Mouse (Mus musculus): ENCODE measurements at regions not wholly inside any gene's neighbourhood (a gene's known extent, or its start where the extent isn't known, plus 50 kb on each side); places are given as distances from the start of the nearest gene placed in this dataset.

- ATAC-seq (replicated peaks; ENCODE audit: low FRiP score, poor library complexity, severe bottlenecking): 0 out of 2 replicates have a peak, but pooled peaks have one; percentile 27
These were observed 114.9 kb upstream of the Kit start for GRCm38 (mm10) chr5:75459758-75460354.

- peak; percentile 72 for ATAC-seq (replicated peaks; ENCODE audit: low FRiP score, poor library complexity, severe bottlenecking)
These were observed 114.2 kb upstream of the Kit start for GRCm38 (mm10) chr5:75460414-75461025.

GRCm38 (mm10) chr5:75461368-75461767 is 113.3 kb upstream of the Kit start:
- no peak for ATAC-seq (replicated peaks; ENCODE audit: low FRiP score, poor library complexity, severe bottlenecking)

- no peak for ATAC-seq (replicated peaks; ENCODE audit: low FRiP score, poor library complexity, severe bottlenecking)
These were observed 111.1 kb upstream of the Kit start for GRCm38 (mm10) chr5:75463591-75463990.

GRCm38 (mm10) chr5:75465701-75466100 is 109.0 kb upstream of the Kit start:
- ATAC-seq (replicated peaks; ENCODE audit: low FRiP score, poor library complexity, severe bottlenecking): no peak

GRCm38 (mm10) chr5:75466941-75467340 is 107.8 kb upstream of the Kit start:
- no peak for ATAC-seq (replicated peaks; ENCODE audit: low FRiP score, poor library complexity, severe bottlenecking)

GRCm38 (mm10) chr5:75467916-75468315 is 106.8 kb upstream of the Kit start:
- ATAC-seq (replicated peaks; ENCODE audit: low FRiP score, poor library complexity, severe bottlenecking): no peak

- ATAC-seq (replicated peaks; ENCODE audit: low FRiP score, poor library complexity, severe bottlenecking): no peak
These were observed 103.7 kb upstream of the Kit start for GRCm38 (mm10) chr5:75471010-75471409.

GRCm38 (mm10) chr5:75472484-75472883 is 102.2 kb upstream of the Kit start:
- no peak for ATAC-seq (replicated peaks; ENCODE audit: low FRiP score, poor library complexity, severe bottlenecking)

GRCm38 (mm10) chr5:75475414-75475813 is 99.3 kb upstream of the Kit start:
- ATAC-seq (replicated peaks; ENCODE audit: low FRiP score, poor library complexity, severe bottlenecking): no peak

GRCm38 (mm10) chr5:75478499-75478898 is 96.2 kb upstream of the Kit start:
- no peak for ATAC-seq (replicated peaks; ENCODE audit: low FRiP score, poor library complexity, severe bottlenecking)

GRCm38 (mm10) chr5:75479149-75479548 is 95.6 kb upstream of the Kit start:
- no peak for ATAC-seq (replicated peaks; ENCODE audit: low FRiP score, poor library complexity, severe bottlenecking)

GRCm38 (mm10) chr5:75481595-75481994 is 93.1 kb upstream of the Kit start:
- ATAC-seq (replicated peaks; ENCODE audit: low FRiP score, poor library complexity, severe bottlenecking): no peak

- ATAC-seq (replicated peaks; ENCODE audit: low FRiP score, poor library complexity, severe bottlenecking): no peak
These were observed 90.4 kb upstream of the Kit start for GRCm38 (mm10) chr5:75484330-75484729.

GRCm38 (mm10) chr5:75490806-75491205 is 83.9 kb upstream of the Kit start:
- no peak for ATAC-seq (replicated peaks; ENCODE audit: low FRiP score, poor library complexity, severe bottlenecking)

GRCm38 (mm10) chr5:75494143-75494542 is 80.6 kb upstream of the Kit start:
- no peak for ATAC-seq (replicated peaks; ENCODE audit: low FRiP score, poor library complexity, severe bottlenecking)

GRCm38 (mm10) chr5:75499053-75499452 is 75.7 kb upstream of the Kit start:
- ATAC-seq (replicated peaks; ENCODE audit: low FRiP score, poor library complexity, severe bottlenecking): no peak

- ATAC-seq (replicated peaks; ENCODE audit: low FRiP score, poor library complexity, severe bottlenecking): no peak
These were observed 75.0 kb upstream of the Kit start for GRCm38 (mm10) chr5:75499695-75500094.

- no peak for ATAC-seq (replicated peaks; ENCODE audit: low FRiP score, poor library complexity, severe bottlenecking)
These were observed 73.9 kb upstream of the Kit start for GRCm38 (mm10) chr5:75500654-75501416.

GRCm38 (mm10) chr5:75503673-75504072 is 71.0 kb upstream of the Kit start:
- ATAC-seq (replicated peaks; ENCODE audit: low FRiP score, poor library complexity, severe bottlenecking): no peak
